Mouse (Mus musculus) cerebellum, adult 2 months (tissue): ENCODE data around the gene Olfr806.

Experiments
- CTCF ChIP-seq: fragments of 200-500 bp; IDR thresholded peaks from 2 replicates; pipeline ENCODE4 v1.5.1; 2011; ENCODE audit warnings: low read depth, mild to moderate bottlenecking, control low read depth, low read length, moderate library complexity, borderline replicate concordance; ENCODE audit not compliant: insufficient read depth
- POLR2A ChIP-seq: fragments of 200-500 bp; IDR thresholded peaks from 2 replicates; pipeline ENCODE4 v1.6.1; 2011; ENCODE audit warnings: low read length, control low read depth, borderline replicate concordance; ENCODE audit not compliant: insufficient read depth

GRCm38 (mm10) chr10:129778123-129778522 lies 36.4 kb upstream of the Olfr806 start:
- no peak for TF ChIP-seq CTCF
- TF ChIP-seq POLR2A, result no peak
